Mouse (Mus musculus): Measurements from ENCODE around the gene Adam23. TPM values are rescaled to one million over a fixed set of nuclear protein-coding genes. Genes with fewer than 3 reads are reported as not detected.

Adam23 gene
- total RNA-seq (2021), result 1 to 10 TPM; 1.4 to 1.7 TPM
- polyA plus RNA-seq (2012; rRNA removed), result 1.0 and 2.9 TPM in 2 replicates
- long read RNA-seq, partial matches to known transcripts, result 1 of 2 reads
- long read RNA-seq, other reads (novel, unspliced or antisense), result 1 of 2 reads

GRCm38 (mm10) chr1:63445656-63446046 is at the start of gene Adam23:
Gene Adam23, plus strand, starts transcription at chr1:63445891.
- Histone ChIP-seq H3K4me1 (ENCODE audit: control insufficient read depth, insufficient read depth, low read length) (no peaks in the 10 kb centered on the region), H3K4me3 (peak within 1 kb of the TSS; percentile 44), H3K79me2 (replicated peaks; ENCODE audit: control insufficient read depth, insufficient read depth, low read length) (no peaks in the 10 kb centered on the region), H3K27me3 (ENCODE audit: control insufficient read depth, insufficient read depth, low read length) (no peaks in the 10 kb centered on the region; the same call in 1 of the 2 replicates), H3K36me3 (ENCODE audit: control insufficient read depth, insufficient read depth, low read length) (no peaks in the 10 kb centered on the region), H3K27ac (no peak within 1 kb of the TSS), H3K9ac (ENCODE audit: low read depth, low read length) (peak within 1 kb of the TSS; percentile 36)
- DNase-seq, result peak; percentile 5 to 31
- intact Hi-C loops (cut with DNase I), result no loop called here
- TF ChIP-seq CTCF (IDR thresholded peaks at IDR 0.05), result no peak
- TF ChIP-seq POLR2A (IDR thresholded peaks at IDR 0.05; ENCODE audit: insufficient read depth, low read depth, low read length), result no peak
- no peak for TF ChIP-seq EP300 (IDR thresholded peaks at IDR 0.05; ENCODE audit: insufficient read depth, low read depth, low read length)
- 2% methylated on average over 37 of the region's 41 CpGs for WGBS

- no peaks in the 10 kb centered on the region for H3K4me1 ChIP-seq (ENCODE audit: control insufficient read depth, insufficient read depth, low read length)
- H3K9ac ChIP-seq (ENCODE audit: low read depth, low read length), result no peak overlapping the region
- TF ChIP-seq EP300 (IDR thresholded peaks at IDR 0.05; ENCODE audit: insufficient read depth, low read depth, low read length) (no peak), POLR2A (IDR thresholded peaks at IDR 0.05; ENCODE audit: insufficient read depth, low read depth, low read length) (no peak), CTCF (IDR thresholded peaks at IDR 0.05) (no peak)
- intact Hi-C loops (cut with DNase I), result no loop called here
- 63% methylated on average over 5 of the region's 5 CpGs for WGBS
- H3K27ac ChIP-seq, result no peak overlapping the region
- H3K36me3 ChIP-seq (ENCODE audit: control insufficient read depth, insufficient read depth, low read length), result no peaks in the 10 kb centered on the region
- DNase-seq, result no peak
- H3K27me3 ChIP-seq (ENCODE audit: control insufficient read depth, insufficient read depth, low read length), result no peaks in the 10 kb centered on the region
- H3K4me3 ChIP-seq, result no peak overlapping the region
- H3K79me2 ChIP-seq (replicated peaks; ENCODE audit: control insufficient read depth, insufficient read depth, low read length), result no peaks in the 10 kb centered on the region
Observed at GRCm38 (mm10) chr1:63401130-63401529, 44.6 kb upstream of the Adam23 start.

GRCm38 (mm10) chr1:63403601-63404000 is 42.1 kb upstream of the Adam23 start:
- intact Hi-C loops (cut with DNase I), result no loop called here
- H3K79me2 ChIP-seq (replicated peaks; ENCODE audit: control insufficient read depth, insufficient read depth, low read length), result no peaks in the 10 kb centered on the region

GRCm38 (mm10) chr1:63408344-63408743 is 37.3 kb upstream of the Adam23 start:
- Histone ChIP-seq H3K79me2 (replicated peaks; ENCODE audit: control insufficient read depth, insufficient read depth, low read length) (no peaks in the 10 kb centered on the region), H3K4me1 (ENCODE audit: control insufficient read depth, insufficient read depth, low read length) (no peaks in the 10 kb centered on the region), H3K36me3 (ENCODE audit: control insufficient read depth, insufficient read depth, low read length) (no peaks in the 10 kb centered on the region), H3K4me3 (no peak overlapping the region), H3K27me3 (ENCODE audit: control insufficient read depth, insufficient read depth, low read length) (no peaks in the 10 kb centered on the region), H3K27ac (no peak overlapping the region), H3K9ac (ENCODE audit: low read depth, low read length) (no peak overlapping the region)
- intact Hi-C loops (cut with DNase I), result no loop called here
- WGBS, result 79% methylated on average over 6 of the region's 6 CpGs
- TF ChIP-seq POLR2A (IDR thresholded peaks at IDR 0.05; ENCODE audit: insufficient read depth, low read depth, low read length) (no peak), CTCF (IDR thresholded peaks at IDR 0.05) (no peak), EP300 (IDR thresholded peaks at IDR 0.05; ENCODE audit: insufficient read depth, low read depth, low read length) (no peak)
- DNase-seq, result no peak

More at GRCm38 (mm10) chr1:63403601-63404000, 42.1 kb upstream of the Adam23 start:
- no peak overlapping the region for H3K27ac ChIP-seq
- 49% methylated on average over 4 of the region's 4 CpGs for WGBS
- no peaks in the 10 kb centered on the region for H3K4me1 ChIP-seq (ENCODE audit: control insufficient read depth, insufficient read depth, low read length)
- H3K36me3 ChIP-seq (ENCODE audit: control insufficient read depth, insufficient read depth, low read length), result no peaks in the 10 kb centered on the region
- no peaks in the 10 kb centered on the region for H3K27me3 ChIP-seq (ENCODE audit: control insufficient read depth, insufficient read depth, low read length)
- no peak for TF ChIP-seq POLR2A (IDR thresholded peaks at IDR 0.05; ENCODE audit: insufficient read depth, low read depth, low read length)
- no peak for TF ChIP-seq EP300 (IDR thresholded peaks at IDR 0.05; ENCODE audit: insufficient read depth, low read depth, low read length)
- TF ChIP-seq CTCF (IDR thresholded peaks at IDR 0.05), result peak; percentile 63
- H3K4me3 ChIP-seq, result no peak overlapping the region
- no peak for DNase-seq
- H3K9ac ChIP-seq (ENCODE audit: low read depth, low read length), result no peak overlapping the region

GRCm38 (mm10) chr1:63418491-63418890 is 27.2 kb upstream of the Adam23 start:
- no peaks in the 10 kb centered on the region for H3K4me1 ChIP-seq (ENCODE audit: control insufficient read depth, insufficient read depth, low read length)
- H3K27ac ChIP-seq, result no peak overlapping the region
- no peaks in the 10 kb centered on the region for H3K79me2 ChIP-seq (replicated peaks; ENCODE audit: control insufficient read depth, insufficient read depth, low read length)
- 78% methylated on average over 8 of the region's 8 CpGs for WGBS
- H3K36me3 ChIP-seq (ENCODE audit: control insufficient read depth, insufficient read depth, low read length), result no peaks in the 10 kb centered on the region
- H3K9ac ChIP-seq (ENCODE audit: low read depth, low read length), result no peak overlapping the region
- no peak for DNase-seq
- TF ChIP-seq CTCF (IDR thresholded peaks at IDR 0.05), result no peak
- no peak for TF ChIP-seq EP300 (IDR thresholded peaks at IDR 0.05; ENCODE audit: insufficient read depth, low read depth, low read length)
- no peak for TF ChIP-seq POLR2A (IDR thresholded peaks at IDR 0.05; ENCODE audit: insufficient read depth, low read depth, low read length)
- no peaks in the 10 kb centered on the region for H3K27me3 ChIP-seq (ENCODE audit: control insufficient read depth, insufficient read depth, low read length)
- intact Hi-C loops (cut with DNase I), result no loop called here
- H3K4me3 ChIP-seq, result no peak overlapping the region

GRCm38 (mm10) chr1:63430668-63431067 is 15.0 kb upstream of the Adam23 start:
- Histone ChIP-seq H3K9ac (ENCODE audit: low read depth, low read length) (no peak overlapping the region), H3K27me3 (ENCODE audit: control insufficient read depth, insufficient read depth, low read length) (no peaks in the 10 kb centered on the region), H3K79me2 (replicated peaks; ENCODE audit: control insufficient read depth, insufficient read depth, low read length) (no peaks in the 10 kb centered on the region), H3K4me3 (no peak overlapping the region), H3K36me3 (ENCODE audit: control insufficient read depth, insufficient read depth, low read length) (no peaks in the 10 kb centered on the region), H3K27ac (peak overlapping the region; percentile 52), H3K4me1 (ENCODE audit: control insufficient read depth, insufficient read depth, low read length) (peaks cover 2% of the 10 kb centered on the region)
- TF ChIP-seq POLR2A (IDR thresholded peaks at IDR 0.05; ENCODE audit: insufficient read depth, low read depth, low read length) (no peak), EP300 (IDR thresholded peaks at IDR 0.05; ENCODE audit: insufficient read depth, low read depth, low read length) (0 out of 2 replicates have a peak, but pooled peaks have one; percentile 20), CTCF (IDR thresholded peaks at IDR 0.05) (no peak)
- WGBS, result 33% methylated on average over 6 of the region's 6 CpGs
- peak; percentile 30 to 42 for DNase-seq
- intact Hi-C loops (cut with DNase I), result no loop called here

Data from heart, adult 2 months (tissue).